Mouse (Mus musculus) E14TG2a.4 (cell line): ENCODE results near the gene Itga6.

Experiments used
- CTCF ChIP-seq: conservative IDR thresholded peaks from 2 replicates; pipeline ENCODE4 v1.5.1; 2014; ENCODE audit warnings: low read length
- NANOG ChIP-seq: IDR thresholded peaks from 2 replicates; pipeline ENCODE4 v1.6.1; 2014; ENCODE audit warnings: borderline replicate concordance, low read length, mixed read lengths

GRCm38 (mm10) chr2:71698366-71698765 lies 47.0 kb upstream of the Itga6 start:
- TF ChIP-seq NANOG: no peak
- no peak for TF ChIP-seq CTCF
